Mouse (Mus musculus): ENCODE measurements at regions not wholly inside any gene's neighbourhood (a gene's known extent, or its start where the extent isn't known, plus 50 kb on each side); places are given as distances from the start of the nearest gene placed in this dataset.

DNA sequence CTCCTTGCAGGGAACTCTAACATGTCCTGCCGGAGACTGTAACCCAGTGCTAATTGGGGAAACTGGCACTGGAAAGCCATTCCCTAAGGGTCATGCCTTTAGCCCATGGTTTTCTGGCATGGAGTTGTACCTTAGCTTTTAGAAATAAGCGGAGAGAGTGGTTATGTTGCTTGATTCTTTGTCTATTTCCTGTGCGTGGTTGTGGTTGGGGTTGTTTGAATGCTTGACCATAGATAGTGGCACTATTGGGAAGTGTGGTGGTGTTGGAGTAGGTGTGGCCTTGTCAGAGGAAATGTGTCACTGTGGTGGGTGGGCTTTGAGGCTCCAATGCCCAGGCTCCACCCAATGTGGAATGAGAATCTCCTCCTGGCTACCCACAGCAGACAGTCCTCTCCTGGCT, 289.2 kb upstream of the Chd6 start:
- Histone ChIP-seq H3K4me1 (ENCODE audit: control insufficient read depth, insufficient read depth, low read length) (no peaks in the 10 kb centered on the region), H3K4me3 (ENCODE audit: low read depth, low read length) (no peak overlapping the region), H3K9ac (ENCODE audit: low read depth, poor library complexity, severe bottlenecking) (no peak overlapping the region), H3K9me3 (replicated peaks; ENCODE audit: control insufficient read depth, insufficient read depth, low read length, poor library complexity, severe bottlenecking) (no peaks in the 10 kb centered on the region), H3K27me3 (ENCODE audit: control insufficient read depth, insufficient read depth, low read length, poor library complexity, severe bottlenecking) (no peaks in the 10 kb centered on the region; the same call in 1 of the 2 replicates), H3K27ac (ENCODE audit: insufficient read depth, low read length) (no peak overlapping the region), H3K36me3 (ENCODE audit: control insufficient read depth, insufficient read depth, low read length, poor library complexity, severe bottlenecking) (no peaks in the 10 kb centered on the region)
- TF ChIP-seq CTCF (IDR thresholded peaks at IDR 0.05; ENCODE audit: low read depth, low read length) (no peak), POLR2A (IDR thresholded peaks at IDR 0.05; ENCODE audit: insufficient read depth, low read length) (no peak), EP300 (IDR thresholded peaks at IDR 0.05; ENCODE audit: insufficient read depth, low read depth, low read length) (no peak)

DNA sequence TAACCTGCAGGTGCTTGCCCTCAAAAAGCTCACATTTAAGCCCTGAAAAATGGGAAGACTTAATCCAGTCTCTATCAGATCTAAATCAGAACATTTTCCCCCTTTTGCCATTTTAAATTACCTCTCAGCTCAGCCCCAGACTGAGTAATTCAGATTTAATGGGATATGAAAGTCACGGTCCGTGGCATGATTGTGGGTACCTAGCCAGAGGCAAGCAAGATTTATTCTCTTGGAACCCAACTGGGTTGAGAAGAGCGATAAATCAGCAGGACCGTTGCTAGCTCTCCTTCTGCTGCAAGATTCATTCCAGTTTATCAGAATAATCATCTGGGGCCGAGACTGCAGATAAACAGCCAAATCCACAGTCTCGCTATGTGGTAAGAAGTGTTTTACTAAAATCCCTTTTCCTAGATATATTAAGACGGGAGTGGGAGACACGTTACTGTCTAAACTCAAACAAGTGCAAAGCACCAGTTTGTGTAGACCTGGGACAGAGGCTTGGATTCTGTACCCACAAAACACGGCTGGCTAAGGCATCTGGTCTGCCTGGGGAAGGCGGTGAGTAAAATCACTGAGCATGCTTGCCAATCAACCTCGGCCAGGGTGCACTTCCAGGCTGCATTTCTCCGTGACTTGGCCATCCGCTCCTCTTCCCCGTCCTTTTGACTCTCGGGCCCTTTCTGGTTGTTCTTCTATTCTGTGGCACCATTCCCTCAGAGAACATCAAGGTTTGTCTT, 282.2 kb upstream of the Chd6 start:
- H3K9me3 ChIP-seq (replicated peaks; ENCODE audit: control insufficient read depth, insufficient read depth, low read length, poor library complexity, severe bottlenecking) = no peaks in the 10 kb centered on the region
- no peaks in the 10 kb centered on the region for H3K36me3 ChIP-seq (ENCODE audit: control insufficient read depth, insufficient read depth, low read length, poor library complexity, severe bottlenecking)
- no peak overlapping the region for H3K4me3 ChIP-seq (ENCODE audit: low read depth, low read length)
- no peak overlapping the region for H3K27ac ChIP-seq (ENCODE audit: insufficient read depth, low read length)
- no peak overlapping the region for H3K9ac ChIP-seq (ENCODE audit: low read depth, poor library complexity, severe bottlenecking)
- H3K27me3 ChIP-seq (ENCODE audit: control insufficient read depth, insufficient read depth, low read length, poor library complexity, severe bottlenecking) = no peaks in the 10 kb centered on the region
- no peak for TF ChIP-seq CTCF (IDR thresholded peaks at IDR 0.05; ENCODE audit: low read depth, low read length)
- no peak for TF ChIP-seq EP300 (IDR thresholded peaks at IDR 0.05; ENCODE audit: insufficient read depth, low read depth, low read length)
- TF ChIP-seq POLR2A (IDR thresholded peaks at IDR 0.05; ENCODE audit: insufficient read depth, low read length) = no peak
- H3K4me1 ChIP-seq (ENCODE audit: control insufficient read depth, insufficient read depth, low read length) = no peaks in the 10 kb centered on the region

DNA sequence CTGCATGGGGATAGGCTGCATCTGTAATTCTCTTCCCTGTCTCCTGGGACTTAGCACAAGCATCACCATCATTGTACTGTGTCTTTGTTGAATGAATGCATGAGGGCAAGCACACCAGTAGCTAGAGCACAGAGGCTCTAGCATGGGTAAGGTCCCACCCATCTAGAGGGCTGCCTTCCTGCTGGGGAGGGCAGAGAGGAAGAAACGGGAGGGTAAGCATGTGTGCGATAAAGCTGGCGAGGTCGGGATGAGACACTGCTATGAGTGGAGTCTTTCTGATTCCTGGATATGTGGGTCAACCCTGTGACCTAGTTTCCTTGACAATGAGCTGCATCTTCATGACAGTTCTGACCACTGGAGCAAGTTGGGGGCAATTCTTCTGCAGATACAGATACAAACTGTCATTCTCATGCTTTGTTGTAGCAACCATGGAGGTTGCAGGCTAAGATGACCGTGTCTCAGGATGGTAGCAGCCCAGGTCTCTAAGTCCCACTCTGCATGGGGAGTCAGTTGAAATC, 280.5 kb upstream of the Chd6 start:
- H3K27me3 ChIP-seq (ENCODE audit: control insufficient read depth, insufficient read depth, low read length, poor library complexity, severe bottlenecking) = no peaks in the 10 kb centered on the region
- no peaks in the 10 kb centered on the region for H3K4me1 ChIP-seq (ENCODE audit: control insufficient read depth, insufficient read depth, low read length)
- no peak overlapping the region for H3K27ac ChIP-seq (ENCODE audit: insufficient read depth, low read length)
- H3K4me3 ChIP-seq (ENCODE audit: low read depth, low read length) = no peak overlapping the region
- H3K9me3 ChIP-seq (replicated peaks; ENCODE audit: control insufficient read depth, insufficient read depth, low read length, poor library complexity, severe bottlenecking) = no peaks in the 10 kb centered on the region
- no peak overlapping the region for H3K9ac ChIP-seq (ENCODE audit: low read depth, poor library complexity, severe bottlenecking)
- TF ChIP-seq CTCF (IDR thresholded peaks at IDR 0.05; ENCODE audit: low read depth, low read length) (no peak), EP300 (IDR thresholded peaks at IDR 0.05; ENCODE audit: insufficient read depth, low read depth, low read length) (no peak)
- H3K36me3 ChIP-seq (ENCODE audit: control insufficient read depth, insufficient read depth, low read length, poor library complexity, severe bottlenecking) = no peaks in the 10 kb centered on the region

DNA sequence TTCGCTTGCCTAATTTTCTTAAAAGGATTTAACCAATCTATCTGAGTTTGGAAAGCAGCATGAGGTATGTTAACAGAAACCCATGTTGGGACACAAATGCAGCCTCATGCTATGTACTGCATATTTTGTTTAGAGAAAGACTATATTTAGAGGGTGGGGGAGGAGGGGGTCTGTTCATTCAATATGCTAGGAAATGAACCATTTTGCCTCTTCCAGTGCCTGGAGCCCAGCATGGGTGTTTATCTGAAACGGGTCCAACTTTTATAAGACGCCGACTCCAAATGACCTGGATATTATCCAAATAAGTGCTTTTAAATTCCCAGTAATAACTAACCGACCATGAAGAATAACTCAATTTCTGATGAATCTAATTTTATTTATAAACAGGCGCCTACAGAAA, 278.2 kb upstream of the Chd6 start:
- Histone ChIP-seq H3K9ac (ENCODE audit: low read depth, poor library complexity, severe bottlenecking) (no peak overlapping the region), H3K27ac (ENCODE audit: insufficient read depth, low read length) (no peak overlapping the region), H3K27me3 (ENCODE audit: control insufficient read depth, insufficient read depth, low read length, poor library complexity, severe bottlenecking) (no peaks in the 10 kb centered on the region), H3K9me3 (replicated peaks; ENCODE audit: control insufficient read depth, insufficient read depth, low read length, poor library complexity, severe bottlenecking) (no peaks in the 10 kb centered on the region), H3K36me3 (ENCODE audit: control insufficient read depth, insufficient read depth, low read length, poor library complexity, severe bottlenecking) (no peaks in the 10 kb centered on the region), H3K4me3 (ENCODE audit: low read depth, low read length) (no peak overlapping the region), H3K4me1 (ENCODE audit: control insufficient read depth, insufficient read depth, low read length) (no peaks in the 10 kb centered on the region)
- TF ChIP-seq CTCF (IDR thresholded peaks at IDR 0.05; ENCODE audit: low read depth, low read length) (no peak), EP300 (IDR thresholded peaks at IDR 0.05; ENCODE audit: insufficient read depth, low read depth, low read length) (no peak), POLR2A (IDR thresholded peaks at IDR 0.05; ENCODE audit: insufficient read depth, low read length) (no peak)

DNA sequence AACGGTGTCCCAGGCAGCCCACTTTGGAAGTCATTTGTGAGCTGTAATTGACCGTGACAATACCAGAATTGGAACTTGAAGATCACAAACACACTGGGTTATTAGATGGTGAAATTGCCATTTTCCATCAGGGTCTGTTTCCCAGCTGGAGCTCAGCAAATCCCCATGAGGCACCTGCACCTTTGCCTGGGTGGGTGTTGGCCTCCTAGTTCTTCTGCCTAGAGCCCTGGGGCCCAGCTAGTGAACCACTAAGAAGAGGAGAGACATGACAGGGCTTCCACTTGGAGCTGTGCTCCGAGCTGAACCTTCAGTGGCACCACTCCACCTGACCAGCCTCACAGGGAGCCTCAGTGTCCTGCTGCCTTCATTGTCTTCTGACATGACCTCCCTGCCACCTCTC, 273.5 kb upstream of the Chd6 start:
- Histone ChIP-seq H3K27me3 (ENCODE audit: control insufficient read depth, insufficient read depth, low read length, poor library complexity, severe bottlenecking) (no peaks in the 10 kb centered on the region), H3K9me3 (replicated peaks; ENCODE audit: control insufficient read depth, insufficient read depth, low read length, poor library complexity, severe bottlenecking) (no peaks in the 10 kb centered on the region), H3K4me1 (ENCODE audit: control insufficient read depth, insufficient read depth, low read length) (no peaks in the 10 kb centered on the region), H3K9ac (ENCODE audit: low read depth, poor library complexity, severe bottlenecking) (no peak overlapping the region), H3K4me3 (ENCODE audit: low read depth, low read length) (no peak overlapping the region), H3K27ac (ENCODE audit: insufficient read depth, low read length) (no peak overlapping the region), H3K36me3 (ENCODE audit: control insufficient read depth, insufficient read depth, low read length, poor library complexity, severe bottlenecking) (no peaks in the 10 kb centered on the region)
- TF ChIP-seq CTCF (IDR thresholded peaks at IDR 0.05; ENCODE audit: low read depth, low read length) (no peak), EP300 (IDR thresholded peaks at IDR 0.05; ENCODE audit: insufficient read depth, low read depth, low read length) (no peak), POLR2A (IDR thresholded peaks at IDR 0.05; ENCODE audit: insufficient read depth, low read length) (no peak)

DNA sequence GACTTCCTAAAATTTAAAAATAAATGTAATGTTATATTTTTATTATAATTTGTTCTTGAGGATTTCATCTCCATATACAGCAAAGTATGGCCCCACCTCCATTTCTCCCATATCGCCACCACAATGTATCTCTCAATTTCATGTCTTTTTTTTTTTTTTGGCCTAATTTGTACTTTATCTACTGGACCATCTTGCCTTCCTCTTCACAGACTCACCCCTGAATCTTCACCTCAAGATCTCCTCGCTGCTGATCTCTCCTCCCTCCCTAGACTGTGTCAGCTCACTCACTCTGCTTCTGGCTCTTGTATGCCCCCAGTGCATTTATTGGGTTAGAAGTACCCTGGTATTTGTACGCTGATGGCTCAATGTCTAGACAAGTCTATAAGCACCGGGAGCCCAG, 269.4 kb upstream of the Chd6 start:
- Histone ChIP-seq H3K27ac (ENCODE audit: insufficient read depth, low read length) (no peak overlapping the region), H3K4me3 (ENCODE audit: low read depth, low read length) (no peak overlapping the region), H3K4me1 (ENCODE audit: control insufficient read depth, insufficient read depth, low read length) (no peaks in the 10 kb centered on the region), H3K9ac (ENCODE audit: low read depth, poor library complexity, severe bottlenecking) (no peak overlapping the region), H3K9me3 (replicated peaks; ENCODE audit: control insufficient read depth, insufficient read depth, low read length, poor library complexity, severe bottlenecking) (no peaks in the 10 kb centered on the region; the same call in 1 of the 2 replicates), H3K36me3 (ENCODE audit: control insufficient read depth, insufficient read depth, low read length, poor library complexity, severe bottlenecking) (no peaks in the 10 kb centered on the region), H3K27me3 (ENCODE audit: control insufficient read depth, insufficient read depth, low read length, poor library complexity, severe bottlenecking) (no peaks in the 10 kb centered on the region)
- TF ChIP-seq EP300 (IDR thresholded peaks at IDR 0.05; ENCODE audit: insufficient read depth, low read depth, low read length) (no peak), CTCF (IDR thresholded peaks at IDR 0.05; ENCODE audit: low read depth, low read length) (no peak), POLR2A (IDR thresholded peaks at IDR 0.05; ENCODE audit: insufficient read depth, low read length) (no peak)

Data from ES-Bruce4 (cell line).